Mouse (Mus musculus): Measurements from ENCODE around the gene Slitrk6.
A peak's percentile ranks its signal among the peaks of the same experiment; 100 is the strongest.

The Slitrk6 gene

GRCm38 (mm10) chr14:110754484-110755307 lies at the start of gene Slitrk6:
Gene Slitrk6, minus strand, starts transcription at chr14:110755149.
- DNase-seq, result peak; percentile 3 to 16

DNA sequence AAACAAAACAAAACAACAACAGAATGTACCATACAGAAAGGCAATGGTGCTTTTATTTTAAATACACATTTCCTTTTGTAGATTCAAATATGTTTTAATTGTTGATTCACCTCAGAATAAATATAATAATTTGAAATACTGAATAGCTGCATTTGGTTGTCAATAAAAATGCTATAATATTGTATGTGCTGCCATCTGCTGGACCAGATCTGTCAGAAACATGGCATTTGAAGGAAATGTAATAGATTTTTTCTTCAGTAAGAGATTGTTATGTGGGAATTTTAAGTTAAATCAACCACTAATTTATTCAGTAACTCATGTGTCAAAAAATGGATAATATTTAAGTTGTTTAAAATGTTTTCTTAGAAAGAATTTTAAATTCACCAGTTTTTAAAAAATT lies 22.6 kb upstream of the Slitrk6 start:
- peak; percentile 15 to 18 for DNase-seq

DNA sequence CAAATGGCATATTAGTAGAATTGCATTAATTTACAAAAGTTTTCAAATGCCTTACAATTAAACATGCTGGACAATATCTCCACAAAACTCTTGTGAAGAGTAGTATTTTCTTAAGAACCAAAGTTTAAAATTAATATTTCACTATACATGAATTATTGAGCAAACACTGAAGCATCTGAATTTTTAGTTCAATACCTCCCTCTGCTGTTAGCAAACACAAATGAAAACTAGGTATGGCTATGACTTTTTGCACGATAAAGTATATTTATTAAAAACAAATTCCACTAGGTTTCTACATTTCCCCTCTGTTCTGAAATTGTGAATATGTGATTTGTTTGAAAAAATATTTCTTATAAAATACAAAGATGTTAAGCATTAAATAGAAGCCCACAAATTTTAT lies 15.7 kb upstream of the Slitrk6 start:
- DNase-seq, result no peak

DNA sequence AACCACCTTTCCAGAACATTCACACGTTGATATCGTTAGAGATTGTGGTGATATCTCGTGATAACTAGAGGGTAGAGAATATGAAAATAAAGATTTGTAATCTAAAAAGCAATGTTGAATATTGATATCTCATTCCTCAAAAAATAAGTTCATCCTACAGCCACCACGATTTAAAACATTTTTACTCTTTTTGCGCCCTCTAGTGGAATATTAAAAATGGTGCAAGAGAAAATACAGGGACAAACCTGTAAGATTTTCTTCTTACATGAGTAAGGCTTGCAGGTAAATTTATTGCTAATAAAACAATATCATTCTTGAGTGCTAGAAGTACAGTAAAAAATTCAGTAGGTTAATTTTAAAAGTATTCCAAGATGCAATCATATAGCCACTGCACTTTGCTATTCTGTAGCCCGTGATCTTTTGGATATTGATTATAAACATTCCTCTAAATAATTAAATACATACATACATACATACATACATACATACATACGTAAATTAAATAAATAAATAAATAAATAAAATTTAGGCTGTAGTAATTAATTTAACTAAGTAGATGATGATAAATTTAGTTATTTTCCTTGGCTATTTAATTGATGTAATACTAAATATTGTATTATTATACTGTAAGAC lies 7.8 kb upstream of the Slitrk6 start:
- no peak for DNase-seq

DNA sequence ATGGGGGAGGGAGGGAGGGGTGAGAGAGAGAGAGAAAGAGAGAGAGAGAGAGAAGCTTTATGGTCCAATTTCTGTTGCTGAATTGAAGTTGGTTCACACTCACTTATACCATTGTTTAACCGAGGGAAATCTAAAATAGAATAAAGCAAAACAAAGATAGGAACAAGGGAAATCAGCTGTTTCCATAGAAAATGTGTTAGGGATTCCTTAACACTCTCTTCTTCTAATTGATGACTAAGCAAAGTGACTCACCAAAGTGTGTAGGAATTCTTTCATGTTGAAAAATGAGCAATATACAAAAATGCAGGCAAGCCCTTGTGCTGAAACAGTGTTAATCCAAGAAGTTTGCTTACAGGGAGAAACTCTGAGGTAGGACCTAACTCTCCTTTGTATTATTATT lies 6.0 kb upstream of the Slitrk6 start:
- DNase-seq, result no peak

DNA sequence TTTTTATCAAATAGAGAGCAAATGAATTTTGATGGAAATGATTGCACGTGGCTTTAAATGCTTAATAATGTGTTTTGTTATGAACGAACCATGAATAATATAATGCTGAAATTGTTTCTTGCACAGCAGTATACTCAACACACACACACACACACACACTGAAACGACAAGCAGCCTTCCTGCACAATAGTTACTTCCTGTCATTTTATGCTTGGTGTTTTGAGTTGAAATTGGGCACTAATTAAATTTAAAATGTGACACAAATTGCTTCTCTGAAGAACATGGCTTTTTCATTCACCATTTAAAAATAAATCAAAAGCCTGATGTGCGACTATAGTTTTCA lies 330 bp upstream of the Slitrk6 start:
- DNase-seq, result no peak

GRCm38 (mm10) chr14:110739861-110740260 lies 15.1 kb downstream of the Slitrk6 start:
- DNase-seq, result no peak

- DNase-seq, result no peak
Observed at GRCm38 (mm10) chr14:110739368-110739767, 15.6 kb downstream of the Slitrk6 start.

- no peak for DNase-seq
Observed at GRCm38 (mm10) chr14:110728344-110728910, 26.5 kb downstream of the Slitrk6 start.

DNA sequence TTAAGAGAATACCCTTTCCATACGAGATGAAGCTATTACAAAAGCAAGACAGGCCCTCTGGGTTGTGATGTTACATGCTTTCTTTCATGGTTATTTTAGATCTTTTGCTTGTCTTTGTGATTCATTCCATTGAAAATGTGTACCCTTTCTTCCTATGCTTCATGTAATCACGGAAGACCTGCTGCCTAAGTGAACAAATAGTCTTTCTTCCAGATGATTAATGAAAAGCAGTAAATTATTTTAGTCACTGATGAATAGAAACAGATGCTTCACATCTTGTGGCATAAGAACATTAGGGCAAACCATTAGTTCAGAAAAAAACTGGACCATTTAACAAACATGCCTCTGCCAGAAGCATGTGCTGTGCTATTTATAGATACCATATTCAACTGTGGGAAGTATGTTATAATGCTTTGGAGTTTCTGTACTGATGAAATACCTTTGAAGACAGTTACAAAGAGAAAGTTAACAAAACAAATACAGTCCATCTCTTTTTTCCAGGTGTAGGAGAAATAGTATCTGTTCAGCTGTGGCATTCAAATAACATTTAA lies 30.8 kb downstream of the Slitrk6 start:
- DNase-seq, result no peak

Data from kidney, postnatal 4 days (tissue).